Mouse (Mus musculus): ENCODE measurements at regions not wholly inside any gene's neighbourhood (a gene's known extent, or its start where the extent isn't known, plus 50 kb on each side); places are given as distances from the start of the nearest gene placed in this dataset.

GRCm38 (mm10) chr10:43794587-43794986 is 107.0 kb downstream of the Qrsl1 start:
- WGBS = 88% methylated on average over 9 of the region's 9 CpGs
- Histone ChIP-seq H3K4me1 (ENCODE audit: control insufficient read depth, insufficient read depth, low read length) (no peaks in the 10 kb centered on the region), H3K27ac (ENCODE audit: insufficient read depth, low read length) (no peak overlapping the region), H3K4me3 (replicated peaks; ENCODE audit: insufficient read depth, low read depth, low read length) (no peak overlapping the region), H3K27me3 (ENCODE audit: control insufficient read depth, insufficient read depth, low read length) (no peaks in the 10 kb centered on the region)
- no peak for DNase-seq
- TF ChIP-seq CTCF (IDR thresholded peaks at IDR 0.05; ENCODE audit: borderline replicate concordance, insufficient read depth, low read depth, low read length) (no peak), POLR2A (IDR thresholded peaks at IDR 0.05; ENCODE audit: borderline replicate concordance, insufficient read depth, low read length) (no peak)

DNA sequence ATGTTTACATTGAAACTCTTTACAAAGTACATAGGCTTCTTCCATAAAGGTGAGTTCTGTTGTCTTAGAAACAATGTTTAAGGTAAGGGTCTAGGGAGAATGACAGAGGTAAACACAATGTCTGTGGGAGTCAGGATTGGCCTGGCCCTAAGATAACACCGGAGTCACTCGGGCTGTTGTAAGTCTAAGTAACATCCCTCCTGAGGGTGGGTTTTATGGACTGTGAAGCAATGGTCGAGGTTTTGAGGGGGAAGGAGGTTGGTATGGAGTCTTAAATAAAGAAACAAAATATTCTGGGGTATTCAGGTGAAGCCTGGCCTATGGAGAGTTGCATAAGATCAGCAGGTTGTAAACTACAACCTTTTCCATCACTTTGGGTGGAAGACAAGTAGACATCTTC is 101.5 kb downstream of the Qrsl1 start:
- no peak overlapping the region for H3K4me3 ChIP-seq (replicated peaks; ENCODE audit: insufficient read depth, low read depth, low read length)
- H3K4me1 ChIP-seq (ENCODE audit: control insufficient read depth, insufficient read depth, low read length) = no peaks in the 10 kb centered on the region
- no peaks in the 10 kb centered on the region for H3K27me3 ChIP-seq (ENCODE audit: control insufficient read depth, insufficient read depth, low read length)
- no peak for TF ChIP-seq CTCF (IDR thresholded peaks at IDR 0.05; ENCODE audit: borderline replicate concordance, insufficient read depth, low read depth, low read length)
- TF ChIP-seq POLR2A (IDR thresholded peaks at IDR 0.05; ENCODE audit: borderline replicate concordance, insufficient read depth, low read length) = no peak
- WGBS = 78% methylated on average over 3 of the region's 3 CpGs
- no peak overlapping the region for H3K27ac ChIP-seq (ENCODE audit: insufficient read depth, low read length)
- DNase-seq = no peak

DNA sequence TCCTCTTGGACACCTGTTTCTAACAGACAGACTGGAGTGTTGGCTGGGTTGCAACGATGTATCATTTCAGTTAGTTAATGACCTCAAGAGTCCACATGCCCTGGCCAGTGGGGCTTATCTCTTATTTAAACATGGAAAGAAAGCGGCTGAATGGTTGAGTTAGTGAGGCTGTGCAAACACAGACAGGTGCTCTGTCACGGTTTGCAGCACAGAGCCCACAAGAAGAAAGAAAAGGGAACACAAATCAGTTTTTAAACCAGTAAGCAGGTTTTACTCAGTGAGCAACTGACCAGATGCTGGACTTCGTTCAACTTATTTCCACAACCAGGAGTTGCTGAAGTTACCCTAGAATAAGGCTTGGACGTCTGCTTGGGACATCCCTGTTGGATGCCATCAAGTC is 86.3 kb downstream of the Qrsl1 start:
- Histone ChIP-seq H3K27me3 (ENCODE audit: control insufficient read depth, insufficient read depth, low read length) (no peaks in the 10 kb centered on the region), H3K4me1 (ENCODE audit: control insufficient read depth, insufficient read depth, low read length) (no peaks in the 10 kb centered on the region), H3K4me3 (replicated peaks; ENCODE audit: insufficient read depth, low read depth, low read length) (no peak overlapping the region), H3K27ac (ENCODE audit: insufficient read depth, low read length) (no peak overlapping the region)
- 38% methylated on average over 5 of the region's 5 CpGs for WGBS
- TF ChIP-seq POLR2A (IDR thresholded peaks at IDR 0.05; ENCODE audit: borderline replicate concordance, insufficient read depth, low read length) = no peak
- TF ChIP-seq CTCF (IDR thresholded peaks at IDR 0.05; ENCODE audit: borderline replicate concordance, insufficient read depth, low read depth, low read length) = no peak
- DNase-seq = no peak

DNA sequence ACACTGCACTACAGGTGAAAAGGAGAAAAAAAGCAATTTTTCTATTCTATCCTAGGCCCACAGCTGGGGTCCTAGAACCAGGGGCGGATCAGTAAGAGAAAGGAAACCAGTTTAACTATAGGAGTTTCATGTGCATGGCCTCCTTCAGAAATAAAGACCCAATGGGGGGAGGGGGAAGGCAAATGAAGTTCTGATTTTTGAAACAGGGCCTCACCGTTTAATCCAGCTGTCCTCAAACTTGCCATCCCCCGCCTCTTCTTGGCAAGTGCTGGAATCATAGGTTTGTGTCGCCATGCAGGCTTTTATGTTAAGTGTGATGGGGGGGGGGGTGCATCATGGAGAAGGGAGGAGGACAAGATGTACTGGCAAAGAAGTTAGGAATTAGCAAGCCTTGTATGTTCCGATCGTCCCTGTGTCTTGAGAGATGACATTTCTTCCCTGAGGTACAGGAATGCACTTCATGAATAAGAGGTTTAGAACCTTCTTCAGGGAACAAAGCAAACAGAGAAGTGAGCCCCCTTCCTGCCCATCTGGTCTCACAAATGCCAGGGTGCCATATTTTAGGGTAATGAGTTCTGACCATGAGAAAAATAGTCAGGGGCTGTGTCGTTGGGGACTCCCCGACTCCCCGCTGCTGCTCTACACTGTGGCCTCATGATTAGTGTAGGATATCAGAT is 83.9 kb downstream of the Qrsl1 start:
- 64% methylated on average over 9 of the region's 9 CpGs for WGBS
- H3K4me1 ChIP-seq (ENCODE audit: control insufficient read depth, insufficient read depth, low read length) = no peaks in the 10 kb centered on the region
- no peak for DNase-seq
- TF ChIP-seq CTCF (IDR thresholded peaks at IDR 0.05; ENCODE audit: borderline replicate concordance, insufficient read depth, low read depth, low read length) = no peak
- TF ChIP-seq POLR2A (IDR thresholded peaks at IDR 0.05; ENCODE audit: borderline replicate concordance, insufficient read depth, low read length) = no peak
- H3K4me3 ChIP-seq (replicated peaks; ENCODE audit: insufficient read depth, low read depth, low read length) = no peak overlapping the region
- no peak overlapping the region for H3K27ac ChIP-seq (ENCODE audit: insufficient read depth, low read length)
- no peaks in the 10 kb centered on the region for H3K27me3 ChIP-seq (ENCODE audit: control insufficient read depth, insufficient read depth, low read length)

DNA sequence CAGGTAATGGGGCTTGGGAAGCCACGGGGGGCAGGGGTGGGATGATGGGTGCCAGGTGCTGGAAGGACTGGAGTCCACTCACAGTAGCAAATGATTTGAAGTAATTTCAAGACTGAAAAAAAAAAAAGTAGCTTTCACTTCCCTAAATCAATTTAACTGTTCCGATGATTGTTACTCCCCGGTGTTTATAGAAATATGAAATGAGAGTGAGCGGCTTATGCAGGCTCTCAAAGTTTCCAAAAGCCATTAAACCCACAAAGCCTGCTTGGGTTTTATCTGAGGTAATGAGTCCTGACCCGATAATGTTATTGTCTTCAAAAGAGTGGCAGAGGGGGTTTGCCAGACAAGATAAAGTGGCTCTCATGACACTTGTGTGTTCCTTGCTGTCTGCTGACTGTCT is 82.9 kb downstream of the Qrsl1 start:
- Histone ChIP-seq H3K4me3 (replicated peaks; ENCODE audit: insufficient read depth, low read depth, low read length) (no peak overlapping the region), H3K4me1 (ENCODE audit: control insufficient read depth, insufficient read depth, low read length) (no peaks in the 10 kb centered on the region), H3K27ac (ENCODE audit: insufficient read depth, low read length) (no peak overlapping the region), H3K27me3 (ENCODE audit: control insufficient read depth, insufficient read depth, low read length) (no peaks in the 10 kb centered on the region)
- DNase-seq = no peak
- TF ChIP-seq POLR2A (IDR thresholded peaks at IDR 0.05; ENCODE audit: borderline replicate concordance, insufficient read depth, low read length) (no peak), CTCF (IDR thresholded peaks at IDR 0.05; ENCODE audit: borderline replicate concordance, insufficient read depth, low read depth, low read length) (no peak)
- 92% methylated on average over 5 of the region's 5 CpGs for WGBS

GRCm38 (mm10) chr10:43819434-43819833 is 82.1 kb downstream of the Qrsl1 start:
- Histone ChIP-seq H3K4me1 (ENCODE audit: control insufficient read depth, insufficient read depth, low read length) (no peaks in the 10 kb centered on the region), H3K27me3 (ENCODE audit: control insufficient read depth, insufficient read depth, low read length) (no peaks in the 10 kb centered on the region), H3K4me3 (replicated peaks; ENCODE audit: insufficient read depth, low read depth, low read length) (no peak overlapping the region), H3K27ac (ENCODE audit: insufficient read depth, low read length) (no peak overlapping the region)
- DNase-seq = no peak
- TF ChIP-seq CTCF (IDR thresholded peaks at IDR 0.05; ENCODE audit: borderline replicate concordance, insufficient read depth, low read depth, low read length) = no peak
- TF ChIP-seq POLR2A (IDR thresholded peaks at IDR 0.05; ENCODE audit: borderline replicate concordance, insufficient read depth, low read length) = no peak
- WGBS = 91% methylated on average over 6 of the region's 6 CpGs

DNA sequence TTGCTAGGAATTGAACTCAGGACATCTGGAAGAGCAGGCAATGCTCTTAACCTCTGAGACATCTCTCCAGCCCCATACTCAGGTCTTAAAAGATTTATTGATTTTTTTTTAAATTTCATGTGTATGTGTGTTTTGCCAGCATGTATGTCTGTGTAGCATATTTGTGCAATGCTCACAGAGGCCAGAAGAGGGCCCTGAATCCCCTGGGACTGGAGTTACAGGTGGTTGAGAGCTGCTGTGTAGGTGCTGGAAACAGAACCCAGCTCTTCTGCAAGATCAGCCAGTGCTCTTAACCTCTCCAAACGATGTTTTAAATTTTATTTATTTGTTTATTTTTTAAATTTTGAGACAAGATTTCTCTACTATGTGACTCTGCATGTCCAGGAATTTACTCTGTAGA is 78.9 kb downstream of the Qrsl1 start:
- DNase-seq = no peak
- H3K27ac ChIP-seq (ENCODE audit: insufficient read depth, low read length) = no peak overlapping the region
- H3K4me1 ChIP-seq (ENCODE audit: control insufficient read depth, insufficient read depth, low read length) = no peaks in the 10 kb centered on the region
- WGBS = 93% methylated on average over 1 of the region's 1 CpGs
- H3K4me3 ChIP-seq (replicated peaks; ENCODE audit: insufficient read depth, low read depth, low read length) = no peak overlapping the region
- TF ChIP-seq POLR2A (IDR thresholded peaks at IDR 0.05; ENCODE audit: borderline replicate concordance, insufficient read depth, low read length) (no peak), CTCF (IDR thresholded peaks at IDR 0.05; ENCODE audit: borderline replicate concordance, insufficient read depth, low read depth, low read length) (no peak)
- no peaks in the 10 kb centered on the region for H3K27me3 ChIP-seq (ENCODE audit: control insufficient read depth, insufficient read depth, low read length)

DNA sequence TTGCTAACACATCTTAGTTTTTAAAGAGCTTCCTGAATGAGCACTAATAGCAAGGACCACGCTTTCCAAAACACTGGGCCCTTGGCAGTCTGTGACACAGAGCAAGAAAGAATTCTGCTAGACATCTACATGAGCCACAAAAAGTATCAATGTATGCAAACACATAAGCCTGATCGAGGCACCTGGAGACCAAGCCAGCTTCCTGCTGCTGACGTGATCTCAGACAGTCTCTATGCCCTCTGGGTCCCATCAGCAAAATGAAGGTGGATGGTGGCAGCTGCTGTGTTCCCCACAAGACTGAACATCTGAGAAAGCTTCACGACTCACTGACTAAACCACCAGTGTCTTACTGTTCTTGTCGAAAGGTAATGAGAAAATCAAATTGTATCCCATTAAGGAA is 77.5 kb downstream of the Qrsl1 start:
- Histone ChIP-seq H3K4me1 (ENCODE audit: control insufficient read depth, insufficient read depth, low read length) (no peaks in the 10 kb centered on the region), H3K4me3 (replicated peaks; ENCODE audit: insufficient read depth, low read depth, low read length) (no peak overlapping the region), H3K27ac (ENCODE audit: insufficient read depth, low read length) (no peak overlapping the region), H3K27me3 (ENCODE audit: control insufficient read depth, insufficient read depth, low read length) (no peaks in the 10 kb centered on the region)
- no peak for DNase-seq
- no peak for TF ChIP-seq POLR2A (IDR thresholded peaks at IDR 0.05; ENCODE audit: borderline replicate concordance, insufficient read depth, low read length)
- no peak for TF ChIP-seq CTCF (IDR thresholded peaks at IDR 0.05; ENCODE audit: borderline replicate concordance, insufficient read depth, low read depth, low read length)
- 81% methylated on average over 5 of the region's 5 CpGs for WGBS
